ENCODE assay signal across 8 mouse cellular contexts in the genomic region with DNA sequence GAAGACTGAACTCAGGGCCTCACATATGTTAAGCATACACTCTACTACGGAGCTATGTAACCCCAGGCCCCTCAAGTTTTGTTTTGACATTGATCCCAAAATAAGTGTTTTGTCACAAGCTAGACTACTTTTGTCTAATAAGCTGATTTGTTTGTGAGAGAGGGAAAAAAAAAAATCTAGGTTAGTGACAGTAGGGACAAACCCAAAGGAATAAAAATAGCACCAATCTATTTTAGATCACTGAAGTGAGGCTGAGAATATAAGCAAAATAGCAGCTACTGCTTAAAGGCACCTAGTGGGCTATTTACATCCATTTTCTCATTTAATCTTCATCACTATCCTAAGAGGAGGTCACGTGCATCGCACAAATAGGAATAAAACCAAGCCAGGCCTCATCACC. TPM values are rescaled to one million over a fixed set of nuclear protein-coding genes. Genes with fewer than 3 reads are reported as not detected.
DNase-seq lines count a peak whose midpoint lies in the region; ATAC-seq and TF ChIP-seq lines count a peak whose summit lies in the region.

No protein-coding gene starts in this region.

- no peak for DNase-seq in heart, embryonic 10.5 days (ENCODE audit: low spot score)
- no peak for DNase-seq in heart, postnatal 25 days (ENCODE audit: low spot score)
- DNase-seq in CH12.LX (ENCODE audit: extremely low read depth): peak; percentile 8
- no peak for DNase-seq in forebrain, embryonic 14.5 days (ENCODE audit: low spot score)
- DNase-seq in liver, embryonic 14.5 days (ENCODE audit: low read depth in 3 of 3, low spot score in 3 of 3): no peak
- no peak for DNase-seq in embryo, embryonic 10.5 days (ENCODE audit: low spot score)
- DNase-seq in ovary, adult 18-20 months (ENCODE audit: low spot score): no peak

- no peaks in the 10 kb centered on the region for H3K9me3 ChIP-seq in heart, embryonic 10.5 days
- no peaks in the 10 kb centered on the region for H3K9me3 ChIP-seq in CH12.LX (replicated peaks; ENCODE audit: low read length)
- H3K9me3 ChIP-seq in forebrain, embryonic 14.5 days (replicated peaks; ENCODE audit: control insufficient read depth, low read length): no peaks in the 10 kb centered on the region
- no peaks in the 10 kb centered on the region for H3K9me3 ChIP-seq in liver, embryonic 14.5 days (ENCODE audit: control insufficient read depth, low read length)

- H3K9ac ChIP-seq in CH12.LX (ENCODE audit: insufficient read depth, low read depth): peak overlapping the region; percentile 76
- peak overlapping the region; percentile 84 for H3K9ac ChIP-seq in forebrain, embryonic 14.5 days (ENCODE audit: low read length)
- H3K9ac ChIP-seq in liver, embryonic 14.5 days (replicated peaks): peak overlapping the region; percentile 84

- intact Hi-C loops in heart, postnatal 25 days (cut with DNase I): loop anchor here (5.0 to 10.0 kb wide), 2 partner anchors 105 to 183 kb away; partner anchors contain the start of gene Mark2

- no peaks in the 10 kb centered on the region; the same call in 1 of the 2 replicates for H3K27me3 ChIP-seq in heart, embryonic 10.5 days (ENCODE audit: insufficient read depth, poor library complexity, severe bottlenecking)
- H3K27me3 ChIP-seq in CH12.LX (replicated peaks): peaks cover 4% of the 10 kb centered on the region
- H3K27me3 ChIP-seq in forebrain, embryonic 14.5 days (replicated peaks; ENCODE audit: control insufficient read depth, insufficient read depth, low read length): no peaks in the 10 kb centered on the region
- H3K27me3 ChIP-seq in liver, embryonic 14.5 days (ENCODE audit: control insufficient read depth, insufficient read depth, low read length): no peaks in the 10 kb centered on the region

- peak overlapping the region; percentile 64 for H3K4me2 ChIP-seq in CH12.LX (ENCODE audit: insufficient read depth, low read depth, poor library complexity, severe bottlenecking)
- H3K4me2 ChIP-seq in forebrain, embryonic 14.5 days (ENCODE audit: low read length): peak overlapping the region; percentile 94
- H3K4me2 ChIP-seq in liver, embryonic 14.5 days (ENCODE audit: low read depth): peak overlapping the region; percentile 72

- TF ChIP-seq RAD21 in CH12.LX (IDR thresholded peaks at IDR 0.05; ENCODE audit: low read depth, low read length): no peak

- in situ Hi-C loops in CH12.LX (cut with MboI; ENCODE audit: low pct_ligation_motif_present, low pct_unique_long_range_greater_than_20kb, low sequenced_read_pairs): no loop called here

- H3K79me2 ChIP-seq in CH12.LX (replicated peaks; ENCODE audit: control insufficient read depth, extremely low read depth, insufficient read depth, poor library complexity, severe bottlenecking): peaks cover 33% of the 10 kb centered on the region

- peak overlapping the region; percentile 80 for H3K4me3 ChIP-seq in heart, embryonic 10.5 days
- peak overlapping the region; percentile 85 to 91 (median 87) for H3K4me3 ChIP-seq in CH12.LX (replicated peaks in 1 of 3; ENCODE audit: low read depth in 2 of 3, low read length in 2 of 3, poor library complexity in 1 of 3)
- H3K4me3 ChIP-seq in forebrain, embryonic 14.5 days (ENCODE audit: low read depth, low read length): peak overlapping the region; percentile 70
- H3K4me3 ChIP-seq in liver, embryonic 14.5 days (ENCODE audit: insufficient read depth in 1 of 2, low read depth in 2 of 2, low read length in 2 of 2): peak overlapping the region; percentile 73 to 90

- H3K27ac ChIP-seq in heart, embryonic 10.5 days: 0 out of 2 replicates have a peak overlapping the region, but pooled peaks have one; percentile 94
- H3K27ac ChIP-seq in CH12.LX (ENCODE audit: insufficient read depth, low read depth): peak overlapping the region; percentile 47; the same call in 1 of the 2 replicates
- no peak overlapping the region for H3K27ac ChIP-seq in forebrain, embryonic 14.5 days (ENCODE audit: low read depth, low read length)
- H3K27ac ChIP-seq in liver, embryonic 14.5 days: no peak overlapping the region; the same call in 1 of the 2 replicates

- peaks cover 25% of the 10 kb centered on the region for H3K4me1 ChIP-seq in heart, embryonic 10.5 days
- peaks cover 21 to 61% of the 10 kb centered on the region in 2 experiments for H3K4me1 ChIP-seq in CH12.LX (ENCODE audit: control insufficient read depth in 1 of 2, insufficient read depth in 2 of 2)
- peaks cover 7% of the 10 kb centered on the region for H3K4me1 ChIP-seq in forebrain, embryonic 14.5 days (ENCODE audit: control insufficient read depth, insufficient read depth, low read length)
- H3K4me1 ChIP-seq in liver, embryonic 14.5 days (replicated peaks; ENCODE audit: control insufficient read depth in 2 of 2, insufficient read depth in 2 of 2, low read length in 1 of 2): peaks cover 8 to 10% of the 10 kb centered on the region in 2 experiments

- no peak for TF ChIP-seq POLR2A in CH12.LX (IDR thresholded peaks at IDR 0.05; ENCODE audit: low read depth, low read length)

- no peak for TF ChIP-seq EP300 in CH12.LX (IDR thresholded peaks at IDR 0.05; ENCODE audit: low read length)
- no peak for TF ChIP-seq EP300 in liver, embryonic 14.5 days (IDR thresholded peaks at IDR 0.05; ENCODE audit: low read depth)

- dilution Hi-C loops in CH12.LX (cut with MboI; ENCODE audit: extremely low pct_ligation_motif_present, extremely low pct_unique_long_range_greater_than_20kb, low sequenced_read_pairs): no loop called here

- peaks cover 43% of the 10 kb centered on the region for H3K36me3 ChIP-seq in heart, embryonic 10.5 days
- peaks cover 3 to 35% of the 10 kb centered on the region in 2 experiments for H3K36me3 ChIP-seq in CH12.LX (replicated peaks in 1 of 2; ENCODE audit: control insufficient read depth in 1 of 2, insufficient read depth in 1 of 2, low read length in 1 of 2)
- H3K36me3 ChIP-seq in forebrain, embryonic 14.5 days (ENCODE audit: control insufficient read depth, insufficient read depth, low read length): 0 out of 2 replicates have a peak, but pooled peaks cover 6% of the 10 kb centered on the region
- H3K36me3 ChIP-seq in liver, embryonic 14.5 days (replicated peaks; ENCODE audit: control insufficient read depth, insufficient read depth, low read depth): peaks cover 4% of the 10 kb centered on the region

- TF ChIP-seq CTCF in CH12.LX (conservative IDR thresholded peaks at IDR 0.05 in 1 of 2, IDR thresholded peaks at IDR 0.05 in 1 of 2; ENCODE audit: low read depth in 2 of 2, low read length in 2 of 2): no peak
- TF ChIP-seq CTCF in liver, embryonic 14.5 days (IDR thresholded peaks at IDR 0.05; ENCODE audit: low read depth): no peak

- no peak for ATAC-seq in forebrain, embryonic 14.5 days
- no peak for ATAC-seq in liver, embryonic 14.5 days (ENCODE audit: insufficient read depth)
- ATAC-seq in megakaryocyte progenitor cell, adult 5-6 weeks (replicated peaks; ENCODE audit: poor library complexity): no peak

- WGBS in heart, embryonic 10.5 days: 90% methylated on average over 3 of the region's 3 CpGs
- 79% methylated on average over 3 of the region's 3 CpGs for WGBS in forebrain, embryonic 14.5 days
- 86% methylated on average over 3 of the region's 3 CpGs for WGBS in liver, embryonic 14.5 days (ENCODE audit: insufficient replicate concordance)

RNA-seq across cellular contexts. Expression of gene Naa40, which starts 1.4 kb away (rescaled TPM):
- polyA plus RNA-seq in heart, embryonic 10.5 days (2016; fragmentation: Nextera tagmentation; extraction: Ambion mirVana): 67.6 and 72.8 TPM in 2 replicates
- 10 to 100 TPM; 14.4 to 17.7 TPM for total RNA-seq in heart, postnatal 25 days (2021)
- total RNA-seq in CH12.LX (2012; rRNA removed): 40.6 and 45.5 TPM in 2 replicates
- total RNA-seq in CH12.LX (2014; rRNA removed): 63.1 and 65.7 TPM in 2 replicates
- polyA plus RNA-seq in CH12.LX (2012; ENCODE audit: insufficient read length, low read depth): 61.2 and 69.3 TPM in 2 replicates
- 62.7 and 69.6 TPM in 2 replicates for polyA plus RNA-seq in forebrain, embryonic 14.5 days (2014; fragmentation: Nextera tagmentation; extraction: Ambion mirVana)
- polyA plus RNA-seq in liver, embryonic 14.5 days (2012; rRNA removed): 16.1 and 18.0 TPM in 2 replicates
- 23.1 and 24.9 TPM in 2 replicates for polyA plus RNA-seq in liver, embryonic 14.5 days (2014; fragmentation: Nextera tagmentation; extraction: Ambion mirVana)
- 49.8 and 57.5 TPM in 2 replicates for total RNA-seq in megakaryocyte progenitor cell, adult 5-6 weeks (2015)
- total RNA-seq in megakaryocyte progenitor cell, adult 5-6 weeks (2017): 47.1 and 51.8 TPM in 2 replicates

RNA-seq across cellular contexts. Expression of gene Cox8a, which starts 22.2 kb away (rescaled TPM):
- polyA plus RNA-seq in heart, embryonic 10.5 days (2016; fragmentation: Nextera tagmentation; extraction: Ambion mirVana): 1,294 and 1,907 TPM in 2 replicates
- total RNA-seq in heart, postnatal 25 days (2021): 100 to 1,000 TPM; 407 to 462 TPM
- total RNA-seq in CH12.LX (2012; rRNA removed): 797 and 822 TPM in 2 replicates
- 275 and 326 TPM in 2 replicates for total RNA-seq in CH12.LX (2014; rRNA removed)
- polyA plus RNA-seq in CH12.LX (2012; ENCODE audit: insufficient read length, low read depth): 617 and 896 TPM in 2 replicates
- 772 and 935 TPM in 2 replicates for polyA plus RNA-seq in forebrain, embryonic 14.5 days (2014; fragmentation: Nextera tagmentation; extraction: Ambion mirVana)
- polyA plus RNA-seq in liver, embryonic 14.5 days (2012; rRNA removed): 282 and 547 TPM in 2 replicates
- polyA plus RNA-seq in liver, embryonic 14.5 days (2014; fragmentation: Nextera tagmentation; extraction: Ambion mirVana): 803 and 809 TPM in 2 replicates
- 599 and 622 TPM in 2 replicates for total RNA-seq in megakaryocyte progenitor cell, adult 5-6 weeks (2015)
- 549 and 714 TPM in 2 replicates for total RNA-seq in megakaryocyte progenitor cell, adult 5-6 weeks (2017)

RNA-seq across cellular contexts. Expression of gene Rcor2, which starts 27.6 kb away (rescaled TPM):
- polyA plus RNA-seq in heart, embryonic 10.5 days (2016; fragmentation: Nextera tagmentation; extraction: Ambion mirVana): 18.5 and 27.1 TPM in 2 replicates
- 1 to 10 TPM; 6.9 to 7.5 TPM for total RNA-seq in heart, postnatal 25 days (2021)
- total RNA-seq in CH12.LX (2012; rRNA removed) (12.0 and 13.3 TPM in 2 replicates), CH12.LX (2014; rRNA removed) (9.2 and 10.3 TPM in 2 replicates)
- polyA plus RNA-seq in CH12.LX (2012; ENCODE audit: insufficient read length, low read depth): 22.8 and 28.2 TPM in 2 replicates
- polyA plus RNA-seq in forebrain, embryonic 14.5 days (2014; fragmentation: Nextera tagmentation; extraction: Ambion mirVana): 36.2 and 36.6 TPM in 2 replicates
- polyA plus RNA-seq in liver, embryonic 14.5 days (2012; rRNA removed): 1.7 and 2.0 TPM in 2 replicates
- polyA plus RNA-seq in liver, embryonic 14.5 days (2014; fragmentation: Nextera tagmentation; extraction: Ambion mirVana): 0.36 and 0.58 TPM in 2 replicates
- total RNA-seq in megakaryocyte progenitor cell, adult 5-6 weeks (2015): 0.99 and 1.2 TPM in 2 replicates
- 1.2 and 2.7 TPM in 2 replicates for total RNA-seq in megakaryocyte progenitor cell, adult 5-6 weeks (2017)

RNA-seq across cellular contexts. Expression of gene Otub1, which starts 33.5 kb away (rescaled TPM):
- 198 and 212 TPM in 2 replicates for polyA plus RNA-seq in heart, embryonic 10.5 days (2016; fragmentation: Nextera tagmentation; extraction: Ambion mirVana)
- 10 to 100 TPM; 74.7 to 82.3 TPM for total RNA-seq in heart, postnatal 25 days (2021)
- 102 and 114 TPM in 2 replicates for total RNA-seq in CH12.LX (2012; rRNA removed)
- 115 and 119 TPM in 2 replicates for total RNA-seq in CH12.LX (2014; rRNA removed)
- polyA plus RNA-seq in CH12.LX (2012; ENCODE audit: insufficient read length, low read depth): 126 and 139 TPM in 2 replicates
- polyA plus RNA-seq in forebrain, embryonic 14.5 days (2014; fragmentation: Nextera tagmentation; extraction: Ambion mirVana): 262 TPM in 2 replicates
- 31.5 and 34.7 TPM in 2 replicates for polyA plus RNA-seq in liver, embryonic 14.5 days (2012; rRNA removed)
- 50.5 and 52.4 TPM in 2 replicates for polyA plus RNA-seq in liver, embryonic 14.5 days (2014; fragmentation: Nextera tagmentation; extraction: Ambion mirVana)
- 33.1 and 34.0 TPM in 2 replicates for total RNA-seq in megakaryocyte progenitor cell, adult 5-6 weeks (2015)
- 60.8 and 69.5 TPM in 2 replicates for total RNA-seq in megakaryocyte progenitor cell, adult 5-6 weeks (2017)

Comparison
In these comparisons a context has a peak if more than half of its experiments do, and no peak if none do; other contexts are left out.
1. H3K27ac ChIP-seq: peak in heart, embryonic 10.5 days (single experiment) and CH12.LX (single experiment); none in forebrain, embryonic 14.5 days (single experiment) and liver, embryonic 14.5 days (single experiment).
2. Peak in every context shown above with its lines, with median percentiles within 50 percentile points of each other: H3K4me3 ChIP-seq, H3K4me2 ChIP-seq and H3K9ac ChIP-seq.